Mouse (Mus musculus): Measurements from ENCODE around the gene Tmem266. TPM values are rescaled to one million over a fixed set of nuclear protein-coding genes. Genes with fewer than 3 reads are reported as not detected.
A peak's percentile ranks its signal among the peaks of the same experiment; 100 is the strongest.

Tmem266 gene
- total RNA-seq, 2 experiments from 2014 or later = 0.84 to 3.6 TPM

GRCm38 (mm10) chr9:55450035-55450434 is 123.3 kb downstream of the Tmem266 start:
- no peak overlapping the region for H3K27ac ChIP-seq
- intact Hi-C loops (cut with DNase I) = no loop called here
- no peak for DNase-seq
- no peak overlapping the region for H3K4me3 ChIP-seq
- TF ChIP-seq CTCF (IDR thresholded peaks at IDR 0.05) = no peak

DNA sequence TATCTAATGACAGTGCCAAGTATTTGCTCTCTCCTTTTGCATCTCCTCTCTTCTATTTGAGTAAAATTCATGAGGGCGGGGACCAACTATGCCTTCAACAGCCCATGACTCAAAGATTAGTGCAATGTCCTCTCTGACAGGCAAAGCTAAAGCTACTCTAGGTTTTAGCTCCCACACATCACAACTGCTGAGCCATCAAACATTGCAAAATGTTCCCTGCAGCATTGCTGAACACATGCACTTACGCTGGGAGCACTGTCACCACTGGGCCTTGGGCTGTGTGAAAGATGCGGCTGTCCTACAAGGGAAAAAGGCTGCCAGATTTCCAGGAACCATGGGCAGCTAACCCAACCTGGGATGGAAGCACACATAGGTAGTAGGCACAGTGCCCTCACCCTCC is 124.7 kb downstream of the Tmem266 start:
- intact Hi-C loops (cut with DNase I) = no loop called here
- no peak overlapping the region for H3K27ac ChIP-seq
- no peak for DNase-seq
- no peak overlapping the region for H3K4me3 ChIP-seq
- no peak for TF ChIP-seq CTCF (IDR thresholded peaks at IDR 0.05)

DNA sequence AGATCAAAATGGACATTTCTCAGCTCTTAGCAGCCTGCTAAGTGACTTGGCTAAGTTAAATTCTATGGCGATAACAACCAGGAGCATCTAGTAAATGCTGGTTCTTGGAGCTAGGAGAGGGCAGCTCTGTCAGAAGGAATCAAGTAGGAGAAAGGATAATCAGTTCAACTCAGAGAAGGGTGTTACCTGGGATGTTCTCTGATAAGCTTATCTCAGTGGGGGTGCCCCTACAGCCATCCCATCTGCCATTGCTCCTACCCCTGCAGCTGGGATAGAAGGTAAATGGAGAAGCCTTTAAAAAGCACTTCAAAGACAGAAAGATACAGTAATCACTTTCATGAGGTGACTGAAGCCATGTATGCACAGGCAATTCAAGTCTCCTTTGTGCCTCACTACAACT is 126.2 kb downstream of the Tmem266 start:
- DNase-seq = no peak
- TF ChIP-seq CTCF (IDR thresholded peaks at IDR 0.05) = no peak
- no peak overlapping the region for H3K27ac ChIP-seq
- no peak overlapping the region for H3K4me3 ChIP-seq
- intact Hi-C loops (cut with DNase I) = no loop called here

- Histone ChIP-seq H3K27ac (no peak overlapping the region), H3K4me3 (no peak overlapping the region)
- intact Hi-C loops (cut with DNase I) = no loop called here
- no peak for TF ChIP-seq CTCF (IDR thresholded peaks at IDR 0.05)
- no peak for DNase-seq
Measured at GRCm38 (mm10) chr9:55453366-55453765, 126.7 kb downstream of the Tmem266 start.

- no peak overlapping the region for H3K4me3 ChIP-seq
- peak; percentile 45 for TF ChIP-seq CTCF (IDR thresholded peaks at IDR 0.05)
- intact Hi-C loops (cut with DNase I) = no loop called here
- no peak for DNase-seq
- H3K27ac ChIP-seq = no peak overlapping the region
Measured at GRCm38 (mm10) chr9:55468397-55468796, 141.7 kb downstream of the Tmem266 start.

- Histone ChIP-seq H3K27ac (no peak overlapping the region), H3K4me3 (no peak overlapping the region)
- intact Hi-C loops (cut with DNase I) = no loop called here
- DNase-seq = no peak
- no peak for TF ChIP-seq CTCF (IDR thresholded peaks at IDR 0.05)
Measured at GRCm38 (mm10) chr9:55476084-55476483, 149.4 kb downstream of the Tmem266 start.

DNA sequence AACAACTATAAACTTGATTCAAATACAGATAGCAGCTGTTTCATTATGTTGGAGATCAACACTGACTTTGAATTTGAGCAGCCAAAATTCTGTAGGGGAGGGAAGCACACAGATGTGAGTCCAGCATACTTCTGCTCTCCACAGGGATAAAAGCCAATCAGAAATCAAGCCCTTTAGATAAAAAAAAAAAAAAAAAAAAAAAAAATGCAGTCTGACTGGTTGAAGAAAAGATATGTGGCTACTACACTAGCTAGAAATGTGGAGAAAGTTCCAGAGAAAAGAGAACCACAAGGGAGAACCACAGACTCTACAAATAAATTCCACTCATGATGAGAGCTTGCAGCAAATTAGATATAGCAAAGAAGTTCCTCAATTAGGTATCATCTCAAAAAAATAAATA is 152.0 kb downstream of the Tmem266 start:
- TF ChIP-seq CTCF (IDR thresholded peaks at IDR 0.05) = no peak
- no peak overlapping the region for H3K4me3 ChIP-seq
- intact Hi-C loops (cut with DNase I) = no loop called here
- no peak overlapping the region for H3K27ac ChIP-seq
- no peak for DNase-seq

GRCm38 (mm10) chr9:55482116-55482515 is 155.4 kb downstream of the Tmem266 start:
- TF ChIP-seq CTCF (IDR thresholded peaks at IDR 0.05) = no peak
- intact Hi-C loops (cut with DNase I) = no loop called here
- Histone ChIP-seq H3K27ac (no peak overlapping the region), H3K4me3 (no peak overlapping the region)
- no peak for DNase-seq

Other genes with a start within 250 kb of the Tmem266 start
- gene Ube2q2, start 178.1 kb upstream of the Tmem266 start, total RNA-seq (2021) = 10 to 100 TPM; 31.9 to 41.0 TPM
- gene Fbxo22, start 118.0 kb upstream of the Tmem266 start, total RNA-seq (2021) = 10 to 100 TPM; 19.5 to 22.0 TPM
- 1 to 10 TPM in 1 of 2 experiments, under 1 TPM in 1; 0.59 to 1.0 TPM for gene Nrg4, start 69 bp upstream of the Tmem266 start, total RNA-seq (2021)
- gene Etfa, start 185.3 kb downstream of the Tmem266 start, total RNA-seq (2021) = 100 to 1,000 TPM; 217 to 370 TPM
- gene Isl2, start 211.8 kb downstream of the Tmem266 start, total RNA-seq (2021) = not detected